Mouse (Mus musculus) heart, embryonic 14.5 days (tissue): ENCODE results near the gene Osbpl10. TPM values are rescaled to one million over a fixed set of nuclear protein-coding genes. Genes with fewer than 3 reads are reported as not detected.

Source experiments
- ATAC-seq: fragments of 200-750 bp; cut with Nextera tagmentation; 2 replicates; pipeline ENCODE4 v1.8.0; 2017; ENCODE audit warnings: low read depth, moderate TSS enrichment; ENCODE audit not compliant: insufficient number of reproducible peaks, insufficient read depth, low FRiP score
- H3K27ac ChIP-seq, 2 experiments: fragments of 200-500 bp in 1 of 2; fragments of 300-500 bp in 1 of 2; sonication (generic) in 1 of 2; replicated peaks in 1 of 2; 2 replicates each; pipeline ENCODE4 v1.5.1; 2012 to 2014; ENCODE audit warnings: low read depth in 2 of 2, low read length in 2 of 2, control low read depth in 1 of 2, mild to moderate bottlenecking in 1 of 2, mixed read lengths in 1 of 2; ENCODE audit not compliant: control insufficient read depth in 1 of 2, insufficient read depth in 1 of 2
- H3K27me3 ChIP-seq: fragments of 300-500 bp; sonication (generic); 2 replicates; pipeline ENCODE4 v1.6.1; 2014; ENCODE audit warnings: mild to moderate bottlenecking, low read length, control low read depth; ENCODE audit not compliant: control insufficient read depth, insufficient read depth
- H3K36me3 ChIP-seq: fragments of 300-500 bp; sonication (generic); 2 replicates; pipeline ENCODE4 v1.6.1; 2014; ENCODE audit warnings: mild to moderate bottlenecking, control low read depth, low read length, mixed read lengths; ENCODE audit not compliant: control insufficient read depth, insufficient read depth
- H3K4me1 ChIP-seq, 2 experiments: fragments of 200-500 bp in 1 of 2; fragments of 300-500 bp in 1 of 2; sonication (generic) in 1 of 2; 2 replicates each; pipeline ENCODE4 v1.6.1; 2012 to 2014; ENCODE audit warnings: low read length in 2 of 2, control low read depth in 1 of 2, mixed read lengths in 1 of 2; ENCODE audit not compliant: control insufficient read depth in 2 of 2, insufficient read depth in 2 of 2
- H3K4me2 ChIP-seq: fragments of 300-500 bp; sonication (generic); 2 replicates; pipeline ENCODE4 v1.6.1; 2014; ENCODE audit warnings: mild to moderate bottlenecking, low read length
- H3K4me3 ChIP-seq, 2 experiments: fragments of 200-500 bp in 1 of 2; fragments of 300-500 bp in 1 of 2; sonication (generic) in 1 of 2; 2 replicates each; pipeline ENCODE4 v1.5.1; 2012 to 2014; ENCODE audit warnings: low read length in 2 of 2, mild to moderate bottlenecking in 2 of 2, control low read depth in 1 of 2, low read depth in 1 of 2, moderate library complexity in 1 of 2; ENCODE audit not compliant: control insufficient read depth in 1 of 2, insufficient read depth in 1 of 2
- H3K9ac ChIP-seq: fragments of 300-500 bp; sonication (generic); 2 replicates; pipeline ENCODE4 v1.6.1; 2014; ENCODE audit warnings: mild to moderate bottlenecking, low read length
- H3K9me3 ChIP-seq: fragments of 300-500 bp; sonication (generic); 2 replicates; pipeline ENCODE4 v1.6.1; 2016; ENCODE audit warnings: low read length, control low read depth; ENCODE audit not compliant: control insufficient read depth
- WGBS: fragments of 180-500 bp; shearing (Covaris S2); extraction: QIAGEN DNeasy Blood & Tissue Kit; methylation state at CpG from one replicate; pipeline ENCODE4 v1.1.7; 2014; 5-methylcytosine and 5-hydroxymethylcytosine counted together
- polyA plus RNA-seq: library from polyadenylated mRNA; unstranded; fragments of >200 nt; fragmentation: Nextera tagmentation; extraction: Ambion mirVana; gene quantifications from 2 replicates; pipeline ENCODE4 v1.2.1, GENCODE M21; 2014

Osbpl10 gene
- polyA plus RNA-seq, 1 experiment from 2014 or later, result 2.2 TPM

DNA sequence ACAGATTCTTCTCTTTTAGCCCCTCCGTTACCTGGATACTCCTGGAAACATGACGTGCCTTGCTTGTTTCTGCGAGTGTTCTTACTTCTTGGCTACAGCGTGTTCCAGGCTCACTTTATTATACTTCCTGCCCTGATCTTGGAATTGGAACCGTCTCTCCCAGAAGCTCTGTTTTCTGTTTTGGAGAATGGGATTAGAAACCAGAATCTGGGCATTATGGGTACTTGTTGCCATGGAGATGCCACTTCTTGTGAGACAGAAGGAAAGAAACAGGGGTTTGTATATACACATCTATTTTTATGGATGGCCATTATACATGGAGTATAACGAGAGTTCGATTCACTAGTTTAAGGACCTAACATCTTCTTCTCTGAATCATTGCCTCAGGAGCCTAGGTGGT is 54.4 kb downstream of the Osbpl10 start:
- Histone ChIP-seq H3K4me1 (peaks cover 0 to 5% of the 10 kb centered on the region in 2 experiments; a peak in 1 of 4 replicates), H3K4me3 (no peak overlapping the region), H3K27ac (no peak overlapping the region), H3K27me3 (no peaks in the 10 kb centered on the region), H3K9me3 (no peaks in the 10 kb centered on the region), H3K4me2 (no peak overlapping the region), H3K36me3 (no peaks in the 10 kb centered on the region), H3K9ac (no peak overlapping the region)
- no peak for ATAC-seq
- 91% methylated on average over 7 of the region's 7 CpGs for WGBS

DNA sequence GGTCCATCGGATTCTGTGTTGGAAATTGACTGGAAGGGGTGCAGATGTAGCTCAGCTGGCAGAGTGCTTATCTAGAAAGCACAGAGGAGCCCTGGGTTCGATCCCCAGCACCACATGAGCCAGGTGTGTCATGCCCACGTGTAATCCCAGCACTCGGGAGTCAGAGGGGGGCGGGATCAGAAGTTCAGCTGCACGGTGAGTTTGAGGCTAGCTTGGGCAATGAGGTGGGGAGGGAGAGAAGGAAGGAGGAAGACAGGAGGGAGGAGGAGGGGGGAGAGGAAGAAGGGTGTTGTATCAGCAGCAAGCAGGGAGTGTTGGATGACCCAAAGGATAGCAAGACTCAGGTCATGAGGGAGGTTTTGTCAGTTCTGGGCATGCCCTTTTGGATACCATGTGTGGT is 55.9 kb downstream of the Osbpl10 start:
- Histone ChIP-seq H3K4me1 (peaks cover 4% of the 10 kb centered on the region in 2 experiments; a peak in 1 of 4 replicates), H3K36me3 (no peaks in the 10 kb centered on the region), H3K4me2 (no peak overlapping the region), H3K27me3 (no peaks in the 10 kb centered on the region), H3K9ac (no peak overlapping the region), H3K9me3 (no peaks in the 10 kb centered on the region), H3K27ac (no peak overlapping the region), H3K4me3 (no peak overlapping the region)
- 69% methylated on average over 6 of the region's 6 CpGs for WGBS
- no peak for ATAC-seq

DNA sequence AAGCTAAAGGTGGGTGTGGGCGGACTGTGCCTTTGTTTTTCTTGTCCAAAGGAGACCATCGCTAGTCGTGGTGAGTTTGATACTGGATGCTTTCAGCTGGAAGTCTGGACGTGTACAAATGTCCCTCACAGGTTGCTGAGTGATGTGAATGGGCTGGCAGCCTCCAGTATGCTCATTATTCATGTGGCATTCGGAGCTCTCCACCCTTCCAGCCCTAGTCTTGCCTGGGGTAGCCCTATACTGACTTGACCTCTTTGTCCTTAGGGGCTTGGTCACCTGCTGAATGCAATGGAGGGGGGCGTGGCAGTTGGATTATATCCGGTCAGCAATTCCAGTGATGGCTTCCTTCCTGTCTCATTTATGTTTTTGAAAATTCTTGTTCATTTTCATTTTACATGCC is 56.4 kb downstream of the Osbpl10 start:
- Histone ChIP-seq H3K4me2 (no peak overlapping the region), H3K27ac (no peak overlapping the region), H3K27me3 (no peaks in the 10 kb centered on the region), H3K4me3 (no peak overlapping the region), H3K9me3 (no peaks in the 10 kb centered on the region), H3K36me3 (no peaks in the 10 kb centered on the region), H3K9ac (no peak overlapping the region), H3K4me1 (peaks cover under 1 to 9% of the 10 kb centered on the region in 2 experiments; a peak in 1 of 4 replicates)
- WGBS, result 74% methylated on average over 7 of the region's 7 CpGs
- no peak for ATAC-seq

GRCm38 (mm10) chr9:115038215-115038614 is 59.8 kb downstream of the Osbpl10 start:
- Histone ChIP-seq H3K9me3 (no peaks in the 10 kb centered on the region), H3K9ac (no peak overlapping the region), H3K4me2 (no peak overlapping the region), H3K4me3 (no peak overlapping the region), H3K4me1 (peaks cover 0 to 24% of the 10 kb centered on the region in 2 experiments; a peak in 3 of 4 replicates), H3K27me3 (no peaks in the 10 kb centered on the region), H3K36me3 (no peaks in the 10 kb centered on the region), H3K27ac (no peak overlapping the region)
- no peak for ATAC-seq
- 50% methylated on average over 14 of the region's 14 CpGs for WGBS

GRCm38 (mm10) chr9:115038686-115039085 is 60.3 kb downstream of the Osbpl10 start:
- no peak for ATAC-seq
- Histone ChIP-seq H3K9ac (no peak overlapping the region), H3K9me3 (no peaks in the 10 kb centered on the region), H3K4me1 (peaks cover 0 to 24% of the 10 kb centered on the region in 2 experiments; a peak in 3 of 4 replicates), H3K27me3 (no peaks in the 10 kb centered on the region), H3K36me3 (no peaks in the 10 kb centered on the region), H3K4me3 (no peak overlapping the region), H3K27ac (no peak overlapping the region), H3K4me2 (no peak overlapping the region)
- 87% methylated on average over 9 of the region's 9 CpGs for WGBS

- WGBS, result 60% methylated on average over 6 of the region's 7 CpGs
- Histone ChIP-seq H3K9ac (no peak overlapping the region), H3K4me3 (no peak overlapping the region), H3K27me3 (no peaks in the 10 kb centered on the region), H3K9me3 (no peaks in the 10 kb centered on the region), H3K36me3 (no peaks in the 10 kb centered on the region), H3K4me2 (no peak overlapping the region), H3K4me1 (peaks cover 0 to 24% of the 10 kb centered on the region in 2 experiments; a peak in 3 of 4 replicates), H3K27ac (no peak overlapping the region)
- no peak for ATAC-seq
Observed at GRCm38 (mm10) chr9:115039245-115039644, 60.9 kb downstream of the Osbpl10 start.

GRCm38 (mm10) chr9:115042571-115042970 is 64.2 kb downstream of the Osbpl10 start:
- no peak overlapping the region for H3K4me2 ChIP-seq
- no peak overlapping the region for H3K4me3 ChIP-seq
- no peaks in the 10 kb centered on the region for H3K9me3 ChIP-seq
- WGBS, result 65% methylated on average over 6 of the region's 6 CpGs
- no peak for ATAC-seq
- H3K27me3 ChIP-seq, result no peaks in the 10 kb centered on the region
- H3K27ac ChIP-seq, result no peak overlapping the region
- H3K9ac ChIP-seq, result no peak overlapping the region
- H3K36me3 ChIP-seq, result no peaks in the 10 kb centered on the region
- H3K4me1 ChIP-seq, result peaks cover 5 to 32% of the 10 kb centered on the region in 2 experiments; a peak in 3 of 4 replicates

DNA sequence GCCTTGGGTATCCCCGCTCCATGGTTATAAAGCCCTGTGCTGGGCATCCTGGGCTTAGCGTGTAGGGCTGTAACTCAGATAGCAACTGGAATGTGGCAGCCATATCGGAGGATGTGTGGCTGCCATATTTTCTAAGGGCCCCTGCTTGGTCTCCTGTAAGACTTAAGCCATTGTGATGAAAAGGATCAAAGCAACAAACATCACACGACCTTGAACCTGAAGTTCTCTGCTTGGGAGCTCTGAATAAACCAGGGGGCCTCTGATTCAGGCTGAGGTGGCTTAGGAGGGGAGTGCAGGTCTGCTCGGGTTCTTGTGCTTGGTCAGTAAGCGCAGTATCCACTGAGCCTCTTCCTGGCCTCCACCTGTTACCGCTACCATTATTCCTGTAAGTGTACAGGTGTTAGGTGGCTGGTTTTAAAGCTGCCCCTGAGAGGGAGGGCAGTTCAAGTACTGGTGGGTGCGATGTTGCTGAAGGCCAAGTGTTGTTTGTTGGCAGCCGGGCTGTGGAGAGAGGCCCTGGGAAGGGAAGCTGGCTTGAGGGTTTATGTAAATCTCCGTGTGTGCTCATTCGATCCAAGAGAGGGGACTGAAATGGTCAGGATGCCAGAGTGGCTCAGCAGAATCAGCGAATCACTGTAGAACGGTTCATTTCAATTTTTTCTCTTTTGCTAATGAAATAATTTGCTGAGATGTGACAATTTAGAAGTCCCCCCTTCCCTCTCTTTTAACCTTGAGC is 64.8 kb downstream of the Osbpl10 start:
- 85% methylated on average over 13 of the region's 13 CpGs for WGBS

More for the DNA sequence above, 64.8 kb downstream of the Osbpl10 start:
- H3K4me1 ChIP-seq, result peaks cover 7 to 35% of the 10 kb centered on the region in 2 experiments
- H3K27me3 ChIP-seq, result no peaks in the 10 kb centered on the region
- H3K4me3 ChIP-seq, result no peak overlapping the region
- no peaks in the 10 kb centered on the region for H3K36me3 ChIP-seq
- ATAC-seq, result no peak
- H3K9ac ChIP-seq, result no peak overlapping the region
- no peaks in the 10 kb centered on the region for H3K9me3 ChIP-seq
- no peak overlapping the region for H3K4me2 ChIP-seq
- H3K27ac ChIP-seq, result no peak overlapping the region
